Comparison of ENCODE assay signal across 12 mouse cellular contexts in the genomic region with DNA sequence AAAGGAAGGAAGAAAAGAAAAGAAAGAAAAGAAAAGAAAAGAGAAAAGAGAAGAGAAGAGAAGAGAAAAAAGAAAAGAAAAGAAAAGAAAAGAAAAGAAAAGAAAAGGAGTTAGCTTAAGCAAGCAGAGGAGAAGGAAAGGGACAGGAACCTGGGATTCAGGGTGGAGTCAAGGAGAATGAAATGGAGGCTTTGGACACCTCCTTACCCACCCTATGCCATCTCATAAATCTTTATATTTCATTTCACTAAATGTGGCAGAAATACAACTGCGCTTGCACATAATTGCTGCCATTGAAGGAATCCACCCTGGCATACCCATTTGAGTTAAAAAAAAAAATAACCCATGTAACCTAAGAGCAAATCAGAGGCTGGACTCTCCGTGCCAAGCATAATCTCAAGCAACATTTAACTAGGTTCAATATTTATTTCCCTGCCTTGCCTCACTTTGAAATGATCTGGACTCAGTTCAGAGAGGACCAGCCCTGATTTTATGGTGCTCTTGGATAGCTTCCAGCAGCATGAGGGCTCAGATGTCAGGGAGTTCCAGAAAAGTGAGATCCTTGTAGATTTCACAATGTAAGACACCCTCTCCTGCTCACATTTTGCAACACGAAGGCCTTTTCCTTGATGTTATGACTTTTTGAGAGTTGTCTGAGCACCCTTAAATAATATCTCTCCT.
DNase-seq lines count a peak whose midpoint lies in the region; ATAC-seq and TF ChIP-seq lines count a peak whose summit lies in the region.
"Had no signal": no experiment of that assay in that cellular context is flagged by ENCODE, and none has a peak within 500 bp of the region (broad histone marks: within the 10 kb centered on the region; RNA-seq: fewer than 3 reads in every experiment).

No protein-coding gene starts in this region.

- H3K9me3 ChIP-seq in intestine, embryonic 15.5 days, result no peaks in the 10 kb centered on the region
- no peaks in the 10 kb centered on the region for H3K9me3 ChIP-seq in hindbrain, embryonic 12.5 days (replicated peaks)
- H3K9me3 ChIP-seq: G1E had no signal

- ATAC-seq in intestine, embryonic 15.5 days, result peak; percentile 88
- no peak for ATAC-seq in hindbrain, embryonic 12.5 days (ENCODE audit: low FRiP score)

- no peak for TF ChIP-seq CTCF in lung, adult 2 months (IDR thresholded peaks at IDR 0.05; ENCODE audit: insufficient read depth, low read length)

- no peak overlapping the region for H3K9ac ChIP-seq in intestine, embryonic 15.5 days
- H3K9ac ChIP-seq in hindbrain, embryonic 12.5 days, result no peak overlapping the region
- H3K9ac ChIP-seq: hindbrain, embryonic 14.5 days had no signal

- H3K27ac ChIP-seq in intestine, embryonic 15.5 days, result no peak overlapping the region
- no peak overlapping the region for H3K27ac ChIP-seq in hindbrain, embryonic 12.5 days
- H3K27ac ChIP-seq: hindbrain, embryonic 14.5 days had no signal

- TF ChIP-seq POLR2A in lung, adult 2 months (IDR thresholded peaks at IDR 0.05; ENCODE audit: borderline replicate concordance, extremely low read depth, low read depth, low read length), result no peak

- no peak overlapping the region for H3K4me2 ChIP-seq in intestine, embryonic 15.5 days (replicated peaks)
- H3K4me2 ChIP-seq in hindbrain, embryonic 12.5 days (replicated peaks), result no peak overlapping the region
- H3K4me2 ChIP-seq: hindbrain, embryonic 14.5 days had no signal

- H3K27me3 ChIP-seq in intestine, embryonic 15.5 days (replicated peaks), result no peaks in the 10 kb centered on the region
- no peaks in the 10 kb centered on the region for H3K27me3 ChIP-seq in hindbrain, embryonic 12.5 days

- no peaks in the 10 kb centered on the region for H3K36me3 ChIP-seq in intestine, embryonic 15.5 days
- H3K36me3 ChIP-seq in hindbrain, embryonic 12.5 days, result no peaks in the 10 kb centered on the region
- H3K36me3 ChIP-seq: G1E had no signal

- peak; percentile 73 for DNase-seq in urinary bladder, postnatal 14 days (ENCODE audit: low spot score)
- no peak for DNase-seq in urinary bladder, adult 2 months (ENCODE audit: low spot score)
- DNase-seq in lung, adult 2 months, result peak; percentile 13
- DNase-seq in urinary bladder, postnatal 36 days (ENCODE audit: low spot score in 2 of 2), result peak; percentile 62 to 77
- DNase-seq in retina, postnatal 1 day, result no peak
- no peak for DNase-seq in heart, postnatal 4 days
- DNase-seq: liver; right cerebral cortex, postnatal 14 days had no signal

- H3K4me3 ChIP-seq in intestine, embryonic 15.5 days (replicated peaks), result no peak overlapping the region
- no peak overlapping the region for H3K4me3 ChIP-seq in lung, adult 2 months (replicated peaks; ENCODE audit: extremely low read depth, low read depth, low read length)
- H3K4me3 ChIP-seq in hindbrain, embryonic 12.5 days, result no peak overlapping the region

- whole genome bisulfite sequencing in intestine, embryonic 15.5 days, result 49% methylated on average over 3 of the region's 3 CpGs
- WGBS in lung, adult 2 months, result 39% methylated on average over 3 of the region's 3 CpGs
- 82% methylated on average over 3 of the region's 3 CpGs for WGBS in hindbrain, embryonic 12.5 days

- no peaks in the 10 kb centered on the region for H3K4me1 ChIP-seq in intestine, embryonic 15.5 days (replicated peaks)
- no peaks in the 10 kb centered on the region for H3K4me1 ChIP-seq in lung, adult 2 months (ENCODE audit: control insufficient read depth, insufficient read depth, low read length)
- no peaks in the 10 kb centered on the region for H3K4me1 ChIP-seq in hindbrain, embryonic 12.5 days

Comparison
In these comparisons a context has a peak if more than half of its experiments do, and no peak if none do; other contexts are left out.
1. DNase-seq: peak in urinary bladder, postnatal 14 days (single experiment), lung, adult 2 months (single experiment) and urinary bladder, postnatal 36 days (2 of 2); none in urinary bladder, adult 2 months (single experiment), retina, postnatal 1 day (single experiment) and heart, postnatal 4 days (single experiment).